12 mouse cellular contexts compared by ENCODE assay signal in the genomic region with DNA sequence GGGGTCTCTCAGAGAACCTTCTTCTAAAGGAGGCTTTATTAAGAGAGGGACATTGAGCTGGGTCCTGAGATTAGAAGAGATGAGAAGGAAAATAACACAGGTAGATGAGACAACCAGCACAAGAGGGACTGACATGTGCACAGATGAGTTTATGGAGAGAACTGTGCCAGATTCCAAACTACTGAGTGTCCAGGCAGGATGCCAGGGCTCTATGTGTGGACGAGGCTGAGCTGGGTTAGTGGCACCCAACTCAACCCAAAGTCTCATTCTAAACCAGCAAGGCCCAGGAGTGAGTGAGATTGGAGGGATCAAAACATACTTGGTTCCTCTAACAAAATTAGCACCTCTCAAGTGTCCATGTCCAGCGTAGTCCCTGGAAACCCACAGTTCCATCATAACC. TPM values are rescaled to one million over a fixed set of nuclear protein-coding genes. Genes with fewer than 3 reads are reported as not detected.
"Had no signal": no experiment of that assay in that cellular context is flagged by ENCODE, and none has a peak within 500 bp of the region (broad histone marks: within the 10 kb centered on the region; RNA-seq: fewer than 3 reads in every experiment).

No protein-coding gene starts in this region.

- DNase-seq: kidney, adult 18-20 months; kidney, adult 9 months; kidney, postnatal 25 days; layer of hippocampus, postnatal 36 days; liver, embryonic 13.5 days; lung, embryonic 14.5 days; retina, postnatal 1 day; thymus, adult 18-20 months; thymus, postnatal 36 days had no signal

RNA-seq across cellular contexts. Expression of a gene that starts 31.1 kb away (rescaled TPM):
- total RNA-seq: megakaryocyte, adult 5-6 weeks; monocyte, adult 5-6 weeks; neutrophil, adult 5-6 weeks had no signal
